Mouse (Mus musculus): Measurements from ENCODE around the gene Ifitm3. TPM values are rescaled to one million over a fixed set of nuclear protein-coding genes. Genes with fewer than 3 reads are reported as not detected.
"Not testable (repeated sequence)": the region's sequence is repeated elsewhere in the genome, so short reads cannot be mapped to it uniquely, and the experiment has no call there.

The Ifitm3 gene
- total RNA-seq, 2 experiments from 2014 or later = 104 to 117 TPM

GRCm38 (mm10) chr7:141038090-141039032 is 27.8 kb upstream of the Ifitm3 start:
- no peak for DNase-seq
- intact Hi-C loops (cut with DNase I) = no loop called here

- intact Hi-C loops (cut with DNase I); DNase-seq: not testable (repeated sequence)
These were observed 26.1 kb upstream of the Ifitm3 start for GRCm38 (mm10) chr7:141036624-141037023.

DNA sequence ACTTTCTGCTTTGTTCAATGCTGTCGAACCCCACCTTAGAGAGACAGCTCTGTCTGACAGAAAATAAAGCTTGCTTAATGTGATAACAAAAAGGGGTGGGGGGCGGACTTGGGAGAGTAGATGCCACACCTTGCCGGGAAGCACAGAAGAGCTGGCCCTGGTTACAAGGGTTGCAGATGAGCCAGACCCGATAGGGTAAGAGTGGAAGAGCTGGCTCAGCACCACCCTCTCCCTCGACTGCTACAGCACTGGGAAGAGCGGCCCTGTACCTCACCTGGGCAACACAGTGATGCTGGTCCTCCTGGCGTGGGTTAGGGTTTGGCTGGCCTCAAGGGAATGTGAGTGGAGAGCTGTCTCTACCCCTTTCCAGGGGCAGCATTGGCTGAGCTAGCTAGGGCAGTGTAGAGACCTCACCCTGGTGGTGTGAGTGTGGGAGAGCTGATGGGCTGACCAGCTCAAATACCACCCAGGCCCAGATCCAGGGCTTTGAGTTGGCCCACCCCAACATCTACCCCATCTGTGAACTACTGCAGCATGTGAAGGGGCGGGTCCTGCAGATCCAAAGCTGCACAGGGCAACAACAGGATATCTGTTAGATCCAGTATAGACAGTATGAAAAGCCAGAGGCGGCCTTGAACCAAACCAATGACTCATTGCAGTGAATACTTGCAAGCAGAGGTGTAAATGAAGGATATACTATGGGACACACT is 22.0 kb upstream of the Ifitm3 start:
- no peak for DNase-seq
- intact Hi-C loops (cut with DNase I) = no loop called here

- intact Hi-C loops (cut with DNase I) = no loop called here
- DNase-seq = no peak
These were observed 19.8 kb upstream of the Ifitm3 start for GRCm38 (mm10) chr7:141030390-141030789.

DNA sequence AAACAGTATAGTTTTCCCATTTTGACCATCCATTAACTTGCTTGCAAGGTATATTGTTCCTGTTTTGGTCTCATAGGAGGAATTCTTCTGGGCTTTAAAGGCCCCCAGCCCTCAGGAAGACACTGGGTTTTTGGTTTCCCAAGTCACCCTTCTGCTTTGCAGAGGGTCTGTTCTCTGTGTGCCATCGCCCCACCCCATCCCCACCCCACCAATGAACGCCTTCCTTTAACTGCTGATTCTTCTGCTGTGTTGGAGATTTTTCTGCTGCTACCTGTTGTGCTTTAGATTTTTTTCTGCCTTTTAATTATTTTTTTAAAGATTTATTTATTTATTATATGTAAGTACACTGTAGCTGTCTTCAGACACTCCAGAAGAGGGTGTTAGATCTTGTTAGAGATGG is 18.3 kb upstream of the Ifitm3 start, which contains the start of gene Gm17387:
Gene Gm17387 (plus strand): TSS at position 301 of the 400 bp plus-strand sequence.
- DNase-seq = no peak
- intact Hi-C loops (cut with DNase I) = no loop called here

- DNase-seq = no peak
- intact Hi-C loops (cut with DNase I) = no loop called here
These were observed 16.1 kb upstream of the Ifitm3 start for GRCm38 (mm10) chr7:141026740-141027098.

- intact Hi-C loops (cut with DNase I) = no loop called here
- DNase-seq = no peak
These were observed 15.6 kb upstream of the Ifitm3 start for GRCm38 (mm10) chr7:141026097-141026739.

DNA sequence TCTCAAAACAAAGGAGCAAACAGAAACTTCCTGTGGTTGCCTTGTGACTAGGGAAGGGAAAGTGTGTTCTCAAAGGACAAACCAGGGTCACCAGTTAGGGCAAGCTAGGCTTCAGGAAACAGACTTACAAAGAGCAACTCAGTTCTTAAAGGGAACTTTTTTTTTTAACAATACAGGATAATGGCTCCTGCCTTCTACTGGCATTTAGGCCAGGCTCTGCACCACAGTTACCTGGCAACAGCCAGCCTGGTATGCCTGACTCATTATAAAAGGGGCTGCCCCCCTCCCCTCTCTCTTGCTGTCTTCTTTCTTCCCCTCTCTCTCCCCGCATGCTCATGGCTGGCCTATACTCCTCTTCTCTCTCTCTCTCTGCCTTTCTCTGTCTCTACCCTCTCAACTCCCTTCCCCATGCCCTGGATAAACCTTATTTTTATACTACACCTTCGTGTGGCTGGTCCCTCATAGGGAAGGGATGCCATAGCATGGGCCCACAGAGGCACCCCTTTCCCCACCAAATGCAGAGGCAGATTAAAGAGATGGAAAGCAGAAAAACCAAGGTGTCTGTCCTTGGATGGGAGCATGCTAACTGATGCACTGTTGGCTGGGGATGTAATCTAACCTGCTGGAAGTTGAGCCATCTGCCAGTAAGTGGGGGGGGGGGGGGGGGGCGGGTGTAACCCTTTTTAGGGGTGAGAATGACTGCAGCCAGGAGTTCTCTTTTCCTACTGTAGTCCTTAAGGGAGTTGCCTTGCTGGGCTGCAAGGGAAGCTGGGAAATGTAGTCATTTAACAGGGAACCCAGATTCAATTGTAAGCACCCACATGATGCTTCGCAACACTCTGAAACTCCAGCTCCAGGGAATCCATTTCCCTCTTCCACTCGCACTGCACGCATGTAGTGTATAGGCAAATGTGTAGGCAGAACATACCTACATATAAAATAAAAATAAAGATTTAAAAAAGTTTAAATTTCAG is 14.6 kb upstream of the Ifitm3 start:
- intact Hi-C loops (cut with DNase I) = no loop called here
- DNase-seq = no peak

DNA sequence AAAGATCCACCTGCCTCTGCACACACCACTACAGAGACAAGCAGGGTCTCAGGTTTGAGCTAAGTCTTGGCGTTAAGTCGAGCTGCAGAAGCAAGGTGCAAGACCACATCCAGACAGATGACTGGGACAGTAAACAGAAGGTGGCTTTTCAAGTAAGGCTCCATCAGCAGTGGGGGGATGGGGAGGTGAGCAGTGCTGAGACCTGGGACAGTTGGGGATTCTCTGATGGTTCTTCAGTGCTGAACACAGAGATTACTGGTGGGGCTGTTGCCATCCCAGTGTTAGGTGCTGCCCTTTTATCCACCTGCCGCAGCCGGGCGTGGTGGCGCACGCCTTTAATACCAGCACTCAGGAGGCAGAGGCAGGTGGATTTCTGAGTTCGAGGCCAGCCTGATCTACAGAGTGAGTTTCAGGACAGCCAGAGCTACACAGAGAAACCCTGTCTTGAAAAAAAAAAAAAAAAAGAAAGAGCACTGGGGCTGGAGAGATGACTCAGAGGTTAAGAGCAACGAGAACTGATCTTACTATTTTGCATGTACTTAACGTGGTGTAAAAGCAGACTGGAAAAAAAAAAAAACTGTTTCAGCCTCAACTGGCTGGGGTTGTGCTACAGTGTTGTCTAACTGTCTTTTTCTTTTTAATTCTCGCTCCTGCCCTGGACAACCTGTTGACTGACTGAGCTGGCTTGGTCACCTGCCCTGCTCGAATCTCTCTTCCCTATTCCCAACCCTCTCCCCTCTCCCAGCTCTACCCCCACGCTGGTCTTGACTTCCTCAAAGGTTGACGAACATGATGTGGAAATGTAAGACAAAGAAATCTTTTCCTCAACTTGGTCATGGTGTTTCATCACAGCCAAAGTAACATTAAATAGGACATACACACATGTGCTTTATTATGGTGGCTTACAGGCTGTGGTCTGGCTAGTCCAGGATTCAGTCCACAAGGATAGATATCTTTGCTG is 11.2 kb upstream of the Ifitm3 start:
- intact Hi-C loops (cut with DNase I) = no loop called here
- DNase-seq = no peak

DNA sequence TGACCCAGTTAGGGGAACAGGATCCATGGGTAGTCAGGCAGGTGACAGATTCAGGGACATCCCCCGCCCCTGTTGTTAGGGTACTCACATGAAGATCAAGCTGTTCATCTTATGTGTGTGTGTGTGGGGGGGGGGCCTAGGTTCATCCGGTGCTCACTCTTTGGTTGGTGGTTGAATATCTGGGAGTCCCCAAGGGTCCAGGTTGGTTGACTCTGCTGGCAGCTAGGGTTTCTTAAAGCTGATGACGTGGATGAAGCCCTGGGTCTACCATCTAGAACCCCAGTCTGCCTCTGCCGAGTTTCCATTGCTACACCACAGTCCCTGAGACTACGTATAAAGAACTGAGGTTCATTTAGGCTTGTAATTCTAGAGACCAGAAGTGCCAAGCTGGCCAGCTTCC is 8.5 kb upstream of the Ifitm3 start:
- no peak for DNase-seq
- intact Hi-C loops (cut with DNase I) = no loop called here

GRCm38 (mm10) chr7:141017824-141018223 is 7.3 kb upstream of the Ifitm3 start, which contains the start of gene Ifitm6:
Ifitm6 (minus strand) TSS chr7:141017924.
- intact Hi-C loops (cut with DNase I); DNase-seq: not testable (repeated sequence)

GRCm38 (mm10) chr7:141016707-141017697 is 6.4 kb upstream of the Ifitm3 start:
- intact Hi-C loops (cut with DNase I) = no loop called here
- no peak for DNase-seq

GRCm38 (mm10) chr7:141011238-141011770 is 734 bp upstream of the Ifitm3 start:
- intact Hi-C loops (cut with DNase I) = no loop called here
- no peak for DNase-seq

DNA sequence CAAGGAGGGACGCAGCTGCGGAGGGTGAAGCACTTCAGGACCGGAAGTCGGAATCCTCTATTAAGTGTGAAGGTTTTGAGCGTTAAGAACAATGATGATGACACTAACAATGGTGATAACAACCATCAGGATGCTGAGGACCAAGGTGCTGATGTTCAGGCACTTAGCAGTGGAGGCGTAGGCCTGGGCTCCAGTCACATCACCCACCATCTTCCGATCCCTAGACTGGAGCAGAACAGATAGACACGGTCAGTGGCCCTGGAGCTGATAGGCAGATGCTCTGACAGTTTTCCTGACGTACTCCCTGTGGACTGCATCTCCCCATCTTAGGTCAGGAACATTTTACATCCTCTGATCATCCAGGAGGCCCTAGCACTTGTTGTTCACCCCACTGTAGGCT is 905 bp downstream of the Ifitm3 start:
- peak in 1 of 2 experiments; percentile 24 for DNase-seq
- intact Hi-C loops (cut with DNase I) = loop anchor here (1.0 to 5.0 kb wide), 5 partner anchors 37 to 165 kb away; partner anchors contain the start of gene Pgghg

GRCm38 (mm10) chr7:141008938-141009660 is 1.5 kb downstream of the Ifitm3 start:
- intact Hi-C loops (cut with DNase I) = loop anchor here (1.0 to 5.0 kb wide), 6 partner anchors 37 to 166 kb away; partner anchors contain the start of gene Pgghg

DNA sequence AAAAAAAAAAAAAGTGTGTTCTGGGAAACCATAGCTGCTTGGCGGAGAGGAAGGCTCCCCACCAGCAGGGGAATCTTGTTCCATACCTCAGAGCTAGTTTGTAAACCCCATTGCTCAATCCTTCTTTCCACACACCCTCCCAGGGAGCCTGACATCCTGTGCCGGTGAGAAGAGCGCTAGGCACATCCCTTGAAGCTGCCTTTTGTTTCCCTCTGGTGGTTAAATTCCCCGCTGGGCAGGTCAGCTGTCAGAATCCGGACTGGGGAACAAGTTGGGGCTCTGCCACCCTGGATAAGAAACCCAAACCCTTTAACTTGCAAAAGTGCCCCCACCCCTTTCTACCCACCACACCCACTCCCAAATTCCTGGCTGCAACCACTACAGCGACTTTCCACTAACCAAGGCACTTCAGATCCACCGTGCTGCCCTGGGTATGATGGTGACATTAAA is 2.2 kb downstream of the Ifitm3 start:
- intact Hi-C loops (cut with DNase I) = loop anchor here (1.0 to 5.0 kb wide), 3 partner anchors 36 to 166 kb away; no protein-coding TSS in a partner anchor
- peak; percentile 52 to 57 for DNase-seq

More at GRCm38 (mm10) chr7:141008938-141009660, 1.5 kb downstream of the Ifitm3 start:
- DNase-seq = peak; percentile 83 to 90
